Mouse (Mus musculus): ENCODE results near the gene Zzz3.

GRCm38 (mm10) chr3:152484206-152484605 is 88.9 kb downstream of the Zzz3 start:
- no peak for TF ChIP-seq CTCF (IDR thresholded peaks at IDR 0.05)
- no peak for TF ChIP-seq EP300 (IDR thresholded peaks at IDR 0.05)

Measured in lung, postnatal 0 days (tissue).